Mouse (Mus musculus) yolk sac, embryonic 10.5 days (tissue): ENCODE results near the gene 2310022A10Rik.
"Not testable (repeated sequence)": the region's sequence is repeated elsewhere in the genome, so short reads cannot be mapped to it uniquely, and the experiment has no call there.

Experiments
- DNase-seq: peaks from one replicate; pipeline ENCODE4 v3.0.0-alpha.2; 2017; ENCODE audit warnings: low spot score

Gene 2310022A10Rik

DNA sequence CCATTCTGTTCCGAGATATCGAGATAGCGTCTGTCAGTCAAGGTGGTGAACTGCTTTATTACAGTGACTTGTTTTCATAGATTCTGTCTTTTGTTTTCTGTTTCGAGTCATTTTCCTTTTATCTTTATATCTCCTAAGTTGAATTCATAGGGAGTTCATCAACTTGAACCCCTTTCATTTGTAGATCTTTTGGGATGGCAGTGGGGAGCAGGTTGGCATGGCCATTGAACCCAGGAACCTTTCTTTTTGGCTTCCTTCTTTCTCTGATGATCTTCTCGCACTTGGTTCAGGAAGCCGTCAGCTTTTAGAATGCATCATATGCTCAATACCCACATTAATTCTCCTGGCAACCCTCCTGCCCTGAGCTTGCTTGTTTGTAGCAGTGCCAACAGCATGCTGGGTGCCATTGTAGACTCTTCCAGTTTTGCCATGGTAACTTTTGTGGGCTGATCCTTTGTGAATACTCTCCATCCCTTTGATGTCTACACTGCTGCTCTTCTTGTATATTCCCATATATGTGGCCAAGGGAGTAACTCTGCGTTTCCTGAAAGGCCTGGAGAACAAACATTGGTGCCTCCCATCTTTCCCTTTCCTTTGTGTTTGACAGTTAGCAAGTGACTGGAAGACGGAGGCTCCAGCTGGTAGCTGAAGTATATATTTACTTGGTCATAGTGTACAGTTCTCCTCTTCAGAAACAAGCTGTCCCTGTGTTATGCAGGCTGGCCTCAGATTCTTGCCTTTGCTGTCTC, 60.9 kb downstream of the 2310022A10Rik start:
- DNase-seq: no peak

DNA sequence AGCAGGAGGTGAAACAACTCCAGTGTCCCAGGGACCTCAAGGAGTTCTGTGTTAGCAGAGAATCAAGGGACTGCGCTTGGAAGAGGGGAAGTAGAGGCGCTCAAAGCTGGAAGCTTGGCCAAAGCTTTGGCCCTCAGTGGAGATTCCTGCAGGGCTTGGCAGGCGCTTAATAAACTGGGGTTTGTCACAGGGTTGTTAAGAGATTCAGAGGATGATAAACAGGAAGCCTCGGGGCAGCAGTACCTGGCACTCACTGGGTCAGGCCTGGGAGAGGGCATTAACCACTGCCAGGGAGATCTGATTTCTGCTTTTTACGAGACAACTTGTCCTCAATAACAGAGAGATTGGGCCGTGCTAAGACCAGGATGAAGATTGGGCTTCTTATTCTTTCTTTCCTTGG, 68.0 kb downstream of the 2310022A10Rik start:
- no peak for DNase-seq

DNA sequence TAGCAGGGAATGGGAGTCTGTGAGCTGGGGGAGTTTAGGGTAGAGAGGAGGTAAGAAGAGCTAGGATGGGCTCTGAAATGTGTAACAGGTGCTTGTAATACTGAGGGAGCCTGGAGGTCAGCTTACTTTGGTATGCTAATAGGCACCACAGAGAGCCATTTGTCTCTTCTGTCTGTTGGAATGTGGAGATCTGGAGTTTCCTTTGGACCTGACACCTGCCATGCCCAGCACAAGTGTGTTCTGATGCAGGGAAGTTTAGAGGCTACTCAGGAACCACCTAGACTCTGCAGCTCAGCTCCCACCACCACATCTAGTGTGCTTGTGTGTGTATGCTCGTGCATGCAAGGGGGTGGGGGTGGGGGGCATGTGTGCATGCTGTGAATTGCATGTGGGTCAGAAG, 69.2 kb downstream of the 2310022A10Rik start:
- no peak for DNase-seq

DNA sequence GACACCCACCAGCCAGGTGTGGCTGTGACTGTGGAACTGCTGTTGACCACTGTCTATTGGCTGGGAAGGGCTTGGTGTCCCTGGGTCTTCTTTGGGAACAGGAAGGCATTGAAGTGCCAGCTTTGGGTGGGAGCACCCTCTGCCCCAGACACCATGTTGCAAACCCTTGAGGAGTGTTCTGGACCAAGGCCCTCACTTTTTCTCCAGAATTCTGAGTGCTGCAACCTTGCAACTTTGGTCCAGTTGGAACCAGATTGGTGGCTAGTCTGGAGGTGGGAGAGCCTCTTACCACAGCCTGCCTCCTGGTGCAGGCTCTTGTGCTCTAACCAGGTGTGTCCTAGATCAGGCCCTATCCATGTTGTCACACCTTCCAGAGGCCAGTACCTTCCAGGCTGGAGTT, 71.9 kb downstream of the 2310022A10Rik start:
- DNase-seq: no peak

DNA sequence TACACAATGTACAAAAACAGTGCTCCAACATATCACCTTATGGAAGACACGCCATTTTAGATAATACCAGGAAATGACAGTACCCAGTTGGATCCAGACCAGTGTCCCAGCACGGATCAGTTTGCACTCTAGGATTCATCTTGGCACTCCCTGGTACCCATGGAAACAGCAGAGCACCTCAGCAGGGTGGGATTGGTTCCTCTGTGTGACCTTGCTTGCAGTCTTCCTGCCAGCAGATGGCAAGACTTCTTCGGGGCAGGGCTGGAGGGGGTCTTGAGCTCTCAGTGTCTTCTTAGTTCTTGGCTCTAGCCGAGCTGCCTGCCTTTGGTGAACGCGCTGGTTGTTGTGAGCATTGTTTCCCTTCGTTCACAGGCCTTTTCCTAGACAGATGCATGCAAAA, 74.7 kb downstream of the 2310022A10Rik start:
- no peak for DNase-seq

DNA sequence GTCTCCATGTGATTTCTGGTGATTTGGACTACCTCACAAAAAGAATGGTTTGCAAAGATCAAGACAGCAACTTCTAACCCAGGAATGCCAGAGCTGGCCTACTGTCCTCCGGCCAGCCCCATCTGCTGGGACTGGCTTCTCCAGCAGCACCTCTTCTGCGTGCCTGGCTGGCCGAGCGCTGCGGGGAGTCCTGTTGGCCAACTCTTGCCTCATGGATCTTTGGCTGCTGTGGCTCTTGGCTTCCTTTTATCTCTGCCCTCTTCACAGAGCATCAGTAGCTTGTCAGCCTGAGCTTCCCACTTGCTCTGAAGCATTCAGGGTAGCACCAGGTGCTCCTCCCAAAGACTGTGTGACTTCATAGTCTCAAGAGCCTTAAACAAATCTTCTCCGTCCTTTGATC, 75.2 kb downstream of the 2310022A10Rik start:
- DNase-seq: no peak

DNA sequence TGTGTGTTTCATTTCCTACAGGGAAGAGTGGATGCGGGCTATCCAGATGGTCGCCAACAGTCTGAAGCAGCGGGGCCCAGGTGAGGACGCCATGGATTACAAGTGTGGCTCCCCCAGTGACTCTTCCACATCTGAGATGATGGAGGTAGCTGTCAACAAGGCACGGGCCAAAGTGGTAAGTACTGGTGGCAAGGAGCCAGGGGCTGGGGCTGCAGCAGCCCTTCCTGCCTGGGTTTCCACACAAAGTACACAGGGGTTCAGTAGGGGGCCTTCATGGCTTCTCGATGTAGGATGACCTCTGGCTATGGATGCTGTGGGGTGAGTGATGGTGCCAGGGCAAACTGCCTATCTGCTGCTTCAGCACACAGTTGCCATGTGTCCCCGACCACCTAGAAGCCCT, 75.8 kb downstream of the 2310022A10Rik start:
- DNase-seq: not testable (repeated sequence)

DNA sequence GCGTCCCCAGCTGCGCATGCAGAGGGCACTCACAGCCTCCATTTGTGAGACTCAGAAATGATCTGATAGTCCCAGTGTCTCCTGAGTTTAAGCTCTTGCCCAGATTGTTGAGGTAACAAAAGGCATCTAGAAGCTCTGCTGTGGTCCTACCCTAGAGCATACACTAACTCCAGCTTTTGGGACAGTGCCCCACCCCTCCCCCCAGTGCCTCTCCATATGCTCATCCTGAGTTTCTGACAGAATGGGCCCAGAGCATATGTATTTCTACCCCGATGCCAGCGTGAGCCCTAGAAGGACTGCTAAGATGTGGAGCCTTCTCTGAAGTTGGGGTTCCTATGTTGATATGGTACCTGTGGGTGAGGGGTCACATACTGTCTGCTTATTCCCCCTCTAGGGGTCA, 78.4 kb downstream of the 2310022A10Rik start:
- DNase-seq: no peak
